Mouse (Mus musculus) kidney, postnatal 0 days (tissue): ENCODE measurements around the gene Fancc. TPM values are rescaled to one million over a fixed set of nuclear protein-coding genes. Genes with fewer than 3 reads are reported as not detected.

ENCODE experiments used
- ATAC-seq: fragments of 200-750 bp; cut with Nextera tagmentation; replicated peaks from 2 replicates; pipeline ENCODE4 v1.8.0; 2017; ENCODE audit warnings: low read depth, moderate number of reproducible peaks, moderate TSS enrichment, moderate library complexity; ENCODE audit not compliant: low FRiP score
- DNase-seq: peaks from one replicate; pipeline ENCODE4 v3.0.0-alpha.2; 2016; ENCODE audit warnings: low spot score
- H3K27ac ChIP-seq: fragments of 300-500 bp; sonication (generic); 2 replicates; pipeline ENCODE4 v1.5.1; 2014; ENCODE audit warnings: mild to moderate bottlenecking
- H3K27me3 ChIP-seq: fragments of 300-500 bp; sonication (generic); 2 replicates; pipeline ENCODE4 v1.6.1; 2014; ENCODE audit warnings: low read length, mixed read lengths; ENCODE audit not compliant: insufficient read depth
- H3K36me3 ChIP-seq: fragments of 300-500 bp; sonication (generic); 2 replicates; pipeline ENCODE4 v1.6.1; 2014; ENCODE audit warnings: low read length, mixed read lengths; ENCODE audit not compliant: insufficient read depth
- H3K4me1 ChIP-seq: fragments of 300-500 bp; sonication (generic); replicated peaks from 2 replicates; pipeline ENCODE4 v1.6.1; 2014; ENCODE audit warnings: antibody characterized with exemption, low read length, mixed read lengths; ENCODE audit not compliant: insufficient read depth
- H3K4me2 ChIP-seq: fragments of 300-500 bp; sonication (generic); 2 replicates; pipeline ENCODE4 v1.6.1; 2014; ENCODE audit warnings: mild to moderate bottlenecking, low read length, moderate library complexity, mixed read lengths
- H3K4me3 ChIP-seq: fragments of 300-500 bp; sonication (generic); replicated peaks from 2 replicates; pipeline ENCODE4 v1.5.1; 2014; ENCODE audit warnings: low read depth, low read length
- H3K9ac ChIP-seq: fragments of 300-500 bp; sonication (generic); 2 replicates; pipeline ENCODE4 v1.6.1; 2014; ENCODE audit warnings: low read depth, low read length
- H3K9me3 ChIP-seq: fragments of 300-500 bp; sonication (generic); replicated peaks from 2 replicates; pipeline ENCODE4 v1.6.1; 2016; ENCODE audit warnings: low read length, inconsistent platforms, mixed read lengths
- CTCF ChIP-seq: IDR thresholded peaks from 2 replicates; pipeline ENCODE4 v1.5.1; 2016; ENCODE audit warnings: antibody characterized with exemption, low read depth, mild to moderate bottlenecking, moderate library complexity
- WGBS: fragments of 180-500 bp; shearing (Covaris S2); extraction: QIAGEN DNeasy Blood & Tissue Kit; methylation state at CpG from one replicate; pipeline ENCODE4 v1.1.7; 2014; 5-methylcytosine and 5-hydroxymethylcytosine counted together
- polyA plus RNA-seq: library from polyadenylated mRNA; unstranded; fragments of >200 nt; fragmentation: Nextera tagmentation; extraction: Ambion mirVana; gene quantifications from 2 replicates; pipeline ENCODE4 v1.2.1, GENCODE M21; 2015

Fancc gene
- polyA plus RNA-seq, 1 experiment from 2014 or later: 16.2 TPM

DNA sequence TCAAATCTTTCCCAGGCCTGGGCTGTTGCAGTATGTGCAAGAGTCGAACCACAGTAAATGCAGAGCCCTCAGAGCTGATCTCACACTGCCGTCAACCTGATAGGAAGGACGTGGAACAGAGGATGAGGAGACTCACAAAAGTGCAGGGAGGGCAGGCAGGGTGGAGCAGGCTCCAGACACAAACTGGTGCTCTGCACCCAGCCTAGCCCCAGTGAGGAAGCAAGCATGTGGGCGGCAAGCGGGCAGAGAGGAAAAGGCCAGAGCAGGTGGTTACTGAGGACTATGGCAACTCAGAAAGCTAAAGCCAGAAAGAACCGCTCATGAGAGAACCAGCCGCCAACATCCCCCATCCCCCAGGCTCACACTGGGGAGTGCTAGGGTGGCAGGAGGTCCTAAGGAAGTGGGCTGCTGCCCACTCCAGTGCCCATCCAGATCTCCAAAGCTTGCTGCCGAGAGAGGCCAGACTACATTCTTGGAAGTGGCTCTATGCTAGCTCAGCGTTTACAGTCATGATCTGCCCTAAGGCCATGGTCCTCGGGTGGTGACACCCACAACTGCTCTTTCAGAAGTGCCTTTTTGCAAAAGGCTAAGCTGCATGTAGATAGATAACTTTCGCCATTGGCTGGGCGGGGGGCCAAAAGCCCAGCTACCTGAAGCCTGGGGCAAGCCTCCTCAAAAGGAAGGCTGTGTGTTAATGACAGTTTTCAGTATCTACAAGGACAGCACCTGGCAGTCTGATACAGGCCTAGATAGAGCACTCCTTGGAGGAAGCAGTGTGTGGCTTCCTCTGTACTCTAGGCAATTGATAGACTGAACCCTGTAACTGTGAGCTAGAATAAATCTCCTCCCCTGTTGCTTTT, 183.1 kb downstream of the Fancc start:
- DNase-seq (no peak), ATAC-seq (no peak; the same call in 1 of the 2 replicates)
- Histone ChIP-seq H3K9ac (no peak overlapping the region), H3K27me3 (no peaks in the 10 kb centered on the region), H3K27ac (peak overlapping the region; percentile 50), H3K4me1 (peaks cover 35% of the 10 kb centered on the region), H3K9me3 (no peaks in the 10 kb centered on the region), H3K36me3 (0 out of 2 replicates have a peak, but pooled peaks cover 5% of the 10 kb centered on the region), H3K4me3 (no peak overlapping the region), H3K4me2 (no peak overlapping the region)
- no peak for TF ChIP-seq CTCF
- WGBS: 62% methylated on average over 12 of the region's 12 CpGs

DNA sequence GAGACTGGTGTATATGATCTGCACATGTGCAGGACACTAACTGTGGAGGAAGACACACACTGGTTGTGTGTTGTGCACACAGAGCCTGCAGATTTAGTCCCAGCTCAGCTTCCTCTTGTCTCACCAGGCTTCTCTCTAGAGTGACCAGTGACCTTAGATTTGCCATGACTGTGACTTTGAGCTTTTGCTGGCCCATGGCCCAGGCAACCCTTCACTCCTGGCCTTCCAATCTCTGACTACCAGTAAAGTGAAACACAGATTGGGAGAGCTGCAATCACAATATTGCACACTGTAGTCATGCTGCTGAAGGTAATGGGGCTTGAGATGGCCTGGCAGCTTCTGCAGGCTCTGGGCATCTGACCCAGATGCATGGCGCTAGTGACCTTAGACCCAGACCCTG, 183.8 kb downstream of the Fancc start:
- 96% methylated on average over 1 of the region's 1 CpGs for WGBS
- Histone ChIP-seq H3K4me3 (no peak overlapping the region), H3K27me3 (no peaks in the 10 kb centered on the region), H3K4me2 (no peak overlapping the region), H3K4me1 (peaks cover 35% of the 10 kb centered on the region), H3K27ac (peak overlapping the region; percentile 50), H3K9me3 (no peaks in the 10 kb centered on the region), H3K9ac (no peak overlapping the region), H3K36me3 (0 out of 2 replicates have a peak, but pooled peaks cover 5% of the 10 kb centered on the region)
- TF ChIP-seq CTCF: no peak
- no peak for DNase-seq
- no peak for ATAC-seq

DNA sequence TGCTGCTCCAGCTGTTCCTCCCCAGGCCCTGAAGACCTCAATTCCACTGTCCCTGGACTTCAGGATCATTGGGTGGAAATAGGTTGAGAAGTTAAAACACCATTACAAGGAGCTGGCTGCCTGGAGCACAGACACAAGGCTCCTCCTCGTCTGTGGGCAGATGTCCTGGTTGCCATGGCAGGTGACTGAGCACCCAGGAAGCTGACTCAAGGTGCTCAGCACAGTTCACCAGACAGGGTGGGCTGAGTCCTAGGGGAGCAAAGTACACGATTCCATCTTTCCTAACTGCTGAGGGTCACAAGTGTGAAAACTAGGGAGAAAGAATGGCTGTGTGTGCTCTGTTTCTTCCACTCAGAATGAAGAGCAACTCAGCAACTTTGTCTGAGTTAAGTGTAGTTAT, 185.9 kb downstream of the Fancc start:
- no peak for TF ChIP-seq CTCF
- Histone ChIP-seq H3K9me3 (no peaks in the 10 kb centered on the region), H3K4me3 (no peak overlapping the region), H3K9ac (no peak overlapping the region), H3K36me3 (no peaks in the 10 kb centered on the region), H3K27ac (no peak overlapping the region), H3K27me3 (no peaks in the 10 kb centered on the region), H3K4me2 (no peak overlapping the region), H3K4me1 (peaks cover 32% of the 10 kb centered on the region)
- DNase-seq: no peak
- 53% methylated on average over 2 of the region's 2 CpGs for WGBS
- ATAC-seq: no peak

DNA sequence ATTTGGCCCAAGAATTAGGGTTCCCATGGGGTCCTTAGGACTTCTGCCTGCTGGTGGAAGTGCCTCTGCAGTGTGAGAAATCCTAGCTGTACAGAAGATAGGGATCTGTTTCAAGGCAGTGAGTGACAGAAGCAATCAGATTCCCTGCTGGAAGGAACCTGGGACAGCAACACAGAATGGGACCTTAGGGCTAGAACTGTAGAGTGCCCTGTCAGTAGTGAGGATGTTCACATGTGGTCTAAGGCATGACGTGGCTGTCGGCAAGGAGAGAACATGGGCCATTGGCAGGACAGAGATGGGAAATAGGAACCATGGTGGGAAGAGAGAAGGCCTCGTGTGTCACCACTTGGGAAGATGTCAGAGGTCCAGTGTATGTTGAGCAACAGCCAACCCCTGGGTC, 187.5 kb downstream of the Fancc start:
- H3K36me3 ChIP-seq: 0 out of 2 replicates have a peak, but pooled peaks cover 6% of the 10 kb centered on the region
- no peak overlapping the region for H3K4me2 ChIP-seq
- WGBS: 73% methylated on average over 3 of the region's 3 CpGs
- ATAC-seq: no peak
- H3K27me3 ChIP-seq: no peaks in the 10 kb centered on the region
- no peak for TF ChIP-seq CTCF
- H3K9me3 ChIP-seq: no peaks in the 10 kb centered on the region
- H3K27ac ChIP-seq: no peak overlapping the region
- H3K9ac ChIP-seq: no peak overlapping the region
- DNase-seq: no peak
- H3K4me3 ChIP-seq: no peak overlapping the region
- peaks cover 31% of the 10 kb centered on the region for H3K4me1 ChIP-seq

DNA sequence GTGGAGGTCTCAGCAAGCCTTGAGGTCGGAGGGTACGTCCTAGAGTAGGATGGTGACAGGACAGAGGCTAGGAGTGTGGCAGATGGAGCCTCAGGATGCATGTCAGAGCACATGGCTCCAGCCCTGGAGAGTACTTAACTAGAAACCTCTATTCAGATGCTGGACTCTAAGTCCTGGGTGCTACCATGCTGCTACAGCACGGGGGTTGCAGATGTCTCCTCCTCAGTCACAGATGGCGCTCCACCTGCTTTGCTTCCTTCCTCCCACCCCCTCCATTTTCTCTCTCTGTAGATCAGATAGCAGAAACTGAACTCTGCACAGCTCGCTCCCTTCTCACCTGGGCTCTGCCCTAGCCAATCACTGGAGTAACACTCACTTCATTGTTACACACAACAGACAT, 190.3 kb downstream of the Fancc start:
- no peak overlapping the region for H3K4me3 ChIP-seq
- TF ChIP-seq CTCF: no peak
- WGBS: 75% methylated on average over 5 of the region's 5 CpGs
- no peak overlapping the region for H3K9ac ChIP-seq
- H3K36me3 ChIP-seq: peaks cover 26% of the 10 kb centered on the region
- peaks cover 19% of the 10 kb centered on the region; the same call in 1 of the 2 replicates for H3K4me1 ChIP-seq
- no peak overlapping the region for H3K4me2 ChIP-seq
- ATAC-seq (no peak), DNase-seq (no peak)
- H3K27ac ChIP-seq: no peak overlapping the region
- H3K9me3 ChIP-seq: no peaks in the 10 kb centered on the region
- H3K27me3 ChIP-seq: no peaks in the 10 kb centered on the region

DNA sequence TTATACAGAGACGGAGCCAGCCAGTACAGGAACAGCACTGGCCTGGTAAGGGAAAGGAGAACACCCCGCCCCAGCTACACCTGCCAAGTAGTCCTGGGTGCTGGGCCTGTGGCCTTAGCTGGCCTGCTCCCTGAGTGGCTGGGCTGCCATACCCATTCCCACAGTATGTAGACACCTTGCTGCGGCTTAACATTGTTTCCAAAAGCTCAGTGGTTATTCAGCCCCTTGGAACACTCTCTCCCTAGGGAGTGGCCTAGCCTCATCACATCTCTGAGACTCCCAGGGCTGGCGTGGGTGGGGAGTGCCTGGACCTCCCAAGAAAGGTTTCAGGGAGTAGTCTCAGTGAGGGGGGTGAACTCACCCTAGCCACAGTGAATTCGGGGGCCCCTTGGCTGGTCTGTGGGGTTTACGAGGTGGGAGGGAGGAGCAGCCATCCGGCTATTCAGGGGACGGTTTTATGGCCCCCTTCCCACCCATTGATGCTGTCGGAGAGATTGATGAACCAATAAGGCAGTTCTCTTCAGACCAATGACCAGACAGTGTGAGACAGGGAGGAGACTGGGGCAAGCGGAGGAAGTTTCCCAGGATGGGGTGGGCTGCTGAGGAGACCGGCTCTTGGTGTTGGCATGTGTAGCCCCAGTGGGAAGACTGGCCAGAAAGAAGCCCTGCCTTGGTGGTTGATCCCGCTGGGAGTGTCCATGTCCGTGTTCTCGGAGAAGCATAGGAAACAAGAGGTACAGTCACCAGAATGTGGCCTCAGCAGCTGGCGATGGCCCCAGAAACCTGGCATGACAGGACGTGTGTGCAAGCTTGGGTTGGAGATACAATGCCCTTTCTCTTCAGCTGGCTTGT, 191.7 kb downstream of the Fancc start:
- peaks cover 26% of the 10 kb centered on the region; the same call in 1 of the 2 replicates for H3K4me1 ChIP-seq
- DNase-seq (peak; percentile 91), ATAC-seq (peak; percentile 65)
- H3K36me3 ChIP-seq: peaks cover 38% of the 10 kb centered on the region
- peak overlapping the region; percentile 74 for H3K27ac ChIP-seq
- H3K9ac ChIP-seq: no peak overlapping the region
- no peak for TF ChIP-seq CTCF
- no peaks in the 10 kb centered on the region for H3K9me3 ChIP-seq
- no peaks in the 10 kb centered on the region for H3K27me3 ChIP-seq
- WGBS: 30% methylated on average over 16 of the region's 16 CpGs
- H3K4me2 ChIP-seq: no peak overlapping the region
- no peak overlapping the region for H3K4me3 ChIP-seq
